Mouse (Mus musculus): ENCODE data around the gene Ybx3.

The Ybx3 gene

GRCm38 (mm10) chr6:131388040-131389021, at the start of gene Ybx3:
Ybx3 (minus strand) TSS chr6:131388476.
- DNase-seq (ENCODE audit: low spot score in 2 of 2): peak; percentile 86

GRCm38 (mm10) chr6:131436626-131437025, 48.4 kb upstream of the Ybx3 start:
- DNase-seq (ENCODE audit: low spot score in 2 of 2): no peak

GRCm38 (mm10) chr6:131434088-131434487, 45.8 kb upstream of the Ybx3 start:
- no peak for DNase-seq (ENCODE audit: low spot score in 2 of 2)

GRCm38 (mm10) chr6:131433153-131434048, 45.1 kb upstream of the Ybx3 start:
- DNase-seq (ENCODE audit: low spot score in 2 of 2): no peak

GRCm38 (mm10) chr6:131421572-131421971, 33.3 kb upstream of the Ybx3 start:
- no peak for DNase-seq (ENCODE audit: low spot score in 2 of 2)

GRCm38 (mm10) chr6:131419614-131420013, 31.3 kb upstream of the Ybx3 start:
- no peak for DNase-seq (ENCODE audit: low spot score in 2 of 2)

- peak in 1 of 2 experiments; percentile 53 for DNase-seq (ENCODE audit: low spot score in 2 of 2)
Observed at GRCm38 (mm10) chr6:131418770-131419169, 30.5 kb upstream of the Ybx3 start.

- no peak for DNase-seq (ENCODE audit: low spot score in 2 of 2)
Observed at GRCm38 (mm10) chr6:131411116-131411843, 23.0 kb upstream of the Ybx3 start.

- no peak for DNase-seq (ENCODE audit: low spot score in 2 of 2)
Observed at GRCm38 (mm10) chr6:131406957-131407356, 18.7 kb upstream of the Ybx3 start.

GRCm38 (mm10) chr6:131405896-131406295, 17.6 kb upstream of the Ybx3 start:
- no peak for DNase-seq (ENCODE audit: low spot score in 2 of 2)

- no peak for DNase-seq (ENCODE audit: low spot score in 2 of 2)
Observed at GRCm38 (mm10) chr6:131405174-131405573, 16.9 kb upstream of the Ybx3 start.

- DNase-seq (ENCODE audit: low spot score in 2 of 2): no peak
Observed at GRCm38 (mm10) chr6:131404260-131404659, 16.0 kb upstream of the Ybx3 start.

GRCm38 (mm10) chr6:131403036-131403435, 14.8 kb upstream of the Ybx3 start:
- no peak for DNase-seq (ENCODE audit: low spot score in 2 of 2)

- peak in 1 of 2 experiments; percentile 26 for DNase-seq (ENCODE audit: low spot score in 2 of 2)
Observed at GRCm38 (mm10) chr6:131402606-131403005, 14.3 kb upstream of the Ybx3 start.

GRCm38 (mm10) chr6:131401259-131401658, 13.0 kb upstream of the Ybx3 start:
- no peak for DNase-seq (ENCODE audit: low spot score in 2 of 2)

GRCm38 (mm10) chr6:131396650-131397049, 8.4 kb upstream of the Ybx3 start:
- no peak for DNase-seq (ENCODE audit: low spot score in 2 of 2)

GRCm38 (mm10) chr6:131393873-131394660, 5.8 kb upstream of the Ybx3 start:
- no peak for DNase-seq (ENCODE audit: low spot score in 2 of 2)

- DNase-seq (ENCODE audit: low spot score in 2 of 2): peak; percentile 74 to 86
Observed at GRCm38 (mm10) chr6:131387221-131388039, 846 bp downstream of the Ybx3 start.

- DNase-seq (ENCODE audit: low spot score in 2 of 2): no peak
Observed at GRCm38 (mm10) chr6:131386416-131387019, 1.8 kb downstream of the Ybx3 start.

Data from frontal cortex, postnatal 36 days (tissue).